Comparison of ENCODE assay signal across 26 mouse cellular contexts in genomic region chr6:82284494-82284893, GRCm38 (mm10).
"Had no signal": no experiment of that assay in that cellular context is flagged by ENCODE, and none has a peak within 500 bp of the region (broad histone marks: within the 10 kb centered on the region; RNA-seq: fewer than 3 reads in every experiment).

No protein-coding gene starts in this region.

- H3K4me1 ChIP-seq: heart, embryonic 13.5 days; heart, embryonic 15.5 days; kidney, embryonic 15.5 days; limb, embryonic 10.5 days; limb, embryonic 12.5 days had no signal

- DNase-seq: gastrocnemius, postnatal 14 days; gastrocnemius, postnatal 36 days; heart, adult 11 months; heart, adult 2 months; heart, postnatal 14 days; heart, postnatal 36 days; kidney, adult 11 months; kidney, adult 2 months; kidney, adult 9 months; kidney, postnatal 14 days; kidney, postnatal 36 days; layer of hippocampus, adult 9-11 months; liver had no signal

- H3K36me3 ChIP-seq: heart, embryonic 13.5 days; heart, embryonic 15.5 days; hindbrain, embryonic 12.5 days; kidney, embryonic 15.5 days; limb, embryonic 10.5 days; limb, embryonic 12.5 days had no signal

- H3K4me3 ChIP-seq: heart, adult 2 months; heart, embryonic 13.5 days; heart, embryonic 15.5 days; hindbrain, embryonic 12.5 days; kidney, embryonic 15.5 days; left cerebral cortex, adult 2 months; limb, embryonic 10.5 days; limb, embryonic 12.5 days had no signal

- H3K27ac ChIP-seq: heart, adult 2 months; heart, embryonic 13.5 days; heart, embryonic 15.5 days; hindbrain, postnatal 0 days; kidney, embryonic 15.5 days; kidney, postnatal 0 days; left cerebral cortex, adult 2 months; limb, embryonic 10.5 days; limb, embryonic 12.5 days had no signal

- H3K9me3 ChIP-seq: heart, embryonic 15.5 days; hindbrain, embryonic 12.5 days; kidney, embryonic 15.5 days; limb, embryonic 10.5 days; limb, embryonic 12.5 days had no signal

- H3K9ac ChIP-seq: forebrain, postnatal 0 days; heart, embryonic 13.5 days; heart, embryonic 15.5 days; hindbrain, embryonic 12.5 days; hindbrain, embryonic 14.5 days; kidney, embryonic 15.5 days; limb, embryonic 12.5 days had no signal

- H3K4me2 ChIP-seq: heart, embryonic 11.5 days; heart, embryonic 13.5 days; heart, embryonic 15.5 days; hindbrain, embryonic 12.5 days; hindbrain, embryonic 14.5 days; kidney, embryonic 15.5 days; limb, embryonic 12.5 days had no signal

- ATAC-seq: hindbrain, postnatal 0 days; intestine, embryonic 16.5 days had no signal

- H3K27me3 ChIP-seq: heart, embryonic 13.5 days; heart, embryonic 15.5 days; hindbrain, embryonic 12.5 days; kidney, embryonic 15.5 days; limb, embryonic 12.5 days had no signal
